Mouse (Mus musculus): ENCODE results near the gene Hoxd8. TPM values are rescaled to one million over a fixed set of nuclear protein-coding genes. Genes with fewer than 3 reads are reported as not detected.

Hoxd8 gene
- polyA plus RNA-seq (2016; fragmentation: Nextera tagmentation; extraction: Ambion mirVana): 0.08 TPM in 1 of 2 replicates, not detected in the other

GRCm38 (mm10) chr2:74704393-74704998, at the start of gene Hoxd8:
Gene Hoxd8 (plus strand): TSS chr2:74704615.
- Histone ChIP-seq H3K4me1 (peaks cover 13% of the 10 kb centered on the region), H3K27me3 (peaks cover 95% of the 10 kb centered on the region), H3K36me3 (replicated peaks) (no peaks in the 10 kb centered on the region), H3K4me3 (replicated peaks) (peak within 1 kb of the TSS; percentile 38), H3K9me3 (no peaks in the 10 kb centered on the region), H3K27ac (no peak within 1 kb of the TSS), H3K4me2 (peak within 1 kb of the TSS; percentile 57), H3K9ac (peak within 1 kb of the TSS; percentile 33; the same call in 1 of the 2 replicates)
- ATAC-seq (ENCODE audit: low FRiP score): no peak
- WGBS: 1% methylated on average over 45 of the region's 52 CpGs

GRCm38 (mm10) chr2:74654743-74655419, 49.5 kb upstream of the Hoxd8 start:
- Histone ChIP-seq H3K36me3 (replicated peaks) (no peaks in the 10 kb centered on the region), H3K27me3 (peaks cover 87% of the 10 kb centered on the region), H3K9ac (no peak overlapping the region), H3K4me1 (peaks cover 14% of the 10 kb centered on the region), H3K4me2 (no peak overlapping the region), H3K27ac (no peak overlapping the region), H3K4me3 (replicated peaks) (peak overlapping the region; percentile 36; the same call in 1 of the 2 replicates), H3K9me3 (0 out of 2 replicates have a peak, but pooled peaks cover 4% of the 10 kb centered on the region)
- no peak for ATAC-seq (ENCODE audit: low FRiP score)
- 5% methylated on average over 20 of the region's 20 CpGs for WGBS

DNA sequence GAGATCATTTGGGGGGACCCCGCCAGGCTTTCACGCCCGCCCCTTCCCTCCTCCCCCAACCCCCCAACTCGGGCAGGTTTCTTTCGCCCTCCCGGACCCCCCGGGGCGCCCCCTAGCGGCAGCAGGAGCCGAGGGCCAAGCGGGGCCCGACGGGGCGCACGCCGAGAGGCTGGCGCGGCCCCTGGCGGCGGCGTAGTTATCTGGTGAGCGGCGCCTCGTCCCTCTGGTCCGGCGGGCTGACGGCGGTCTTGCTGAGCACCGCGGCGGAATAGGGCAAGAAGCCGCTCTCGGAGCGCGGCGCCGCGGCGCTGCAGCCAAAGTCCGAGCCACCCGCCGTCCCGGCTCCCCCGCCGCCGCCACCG, 49.0 kb upstream of the Hoxd8 start:
- H3K36me3 ChIP-seq (replicated peaks): no peaks in the 10 kb centered on the region
- peaks cover 14% of the 10 kb centered on the region for H3K4me1 ChIP-seq
- WGBS: under 1% methylated on average over 43 of the region's 47 CpGs
- H3K27ac ChIP-seq: no peak overlapping the region
- ATAC-seq (ENCODE audit: low FRiP score): no peak; the same call in 1 of the 2 replicates
- H3K4me2 ChIP-seq: peak overlapping the region; percentile 52
- peaks cover 87% of the 10 kb centered on the region for H3K27me3 ChIP-seq
- H3K9ac ChIP-seq: no peak overlapping the region
- peak overlapping the region; percentile 36 for H3K4me3 ChIP-seq (replicated peaks)
- 0 out of 2 replicates have a peak, but pooled peaks cover 4% of the 10 kb centered on the region for H3K9me3 ChIP-seq

DNA sequence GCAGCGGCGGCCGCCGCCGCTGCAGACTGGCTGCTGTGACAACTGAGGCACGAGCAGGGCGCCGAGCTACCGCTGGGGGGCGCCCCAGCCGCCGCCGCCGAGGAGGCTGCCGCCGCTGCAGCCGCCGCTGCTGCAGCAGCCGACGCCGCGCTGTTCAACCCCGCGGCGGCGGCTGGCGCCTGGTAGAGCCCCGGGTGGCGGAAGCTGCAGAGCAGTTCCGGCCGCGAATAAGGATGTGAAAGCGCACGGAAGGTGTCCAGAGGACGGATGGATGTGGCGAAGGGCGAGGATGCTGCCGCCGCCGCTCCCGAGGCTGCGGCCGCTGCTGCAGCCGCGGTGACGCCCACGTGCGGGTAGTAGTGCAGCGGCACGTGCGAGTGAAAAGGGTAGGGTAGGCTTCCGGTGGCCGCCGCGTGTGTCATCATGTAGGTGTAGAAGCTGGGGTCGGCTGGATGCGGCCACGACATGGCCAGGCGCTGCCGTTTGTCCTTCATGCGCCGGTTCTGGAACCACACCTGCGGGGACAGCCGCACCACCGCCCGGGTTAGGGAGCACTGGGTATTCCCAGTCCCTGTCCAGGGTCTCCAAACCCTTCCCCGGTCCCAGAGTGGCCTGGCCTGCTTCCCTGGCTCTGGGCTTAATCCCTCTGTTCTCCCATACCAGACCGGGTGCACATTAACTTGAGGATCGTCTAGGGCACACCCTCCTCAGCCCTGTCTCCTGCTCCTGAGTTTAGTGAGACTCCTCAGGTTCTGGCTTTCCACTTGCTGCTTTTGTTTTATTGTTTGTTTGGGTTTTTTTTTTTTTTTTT, 48.4 kb upstream of the Hoxd8 start:
- Histone ChIP-seq H3K27ac (no peak overlapping the region), H3K9me3 (0 out of 2 replicates have a peak, but pooled peaks cover 4% of the 10 kb centered on the region), H3K27me3 (peaks cover 87% of the 10 kb centered on the region), H3K4me2 (peak overlapping the region; percentile 52), H3K9ac (0 out of 2 replicates have a peak overlapping the region, but pooled peaks have one; percentile 17), H3K36me3 (replicated peaks) (no peaks in the 10 kb centered on the region), H3K4me1 (peaks cover 14% of the 10 kb centered on the region), H3K4me3 (replicated peaks) (peak overlapping the region; percentile 36)
- peak; percentile 51; the same call in 1 of the 2 replicates for ATAC-seq (ENCODE audit: low FRiP score)
- under 1% methylated on average over 68 of the region's 69 CpGs for WGBS

DNA sequence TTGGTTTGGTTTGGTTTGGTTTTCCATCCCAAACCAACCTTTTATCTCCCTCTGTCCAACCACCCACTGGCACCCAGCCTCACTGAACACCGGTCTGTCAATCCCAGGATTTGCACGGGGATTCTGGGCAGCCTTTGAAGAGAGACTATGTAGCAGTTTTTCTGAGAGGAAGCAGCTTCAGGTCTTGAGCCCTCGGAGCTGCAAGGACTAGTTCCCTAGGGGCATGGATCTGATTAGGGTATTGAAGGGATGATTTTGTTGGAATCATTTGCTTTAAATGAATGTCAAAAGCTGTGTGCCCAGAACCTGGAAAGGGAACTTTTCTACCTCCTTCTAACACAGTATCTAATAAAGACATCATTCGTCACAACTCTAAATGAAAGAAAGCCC, 47.8 kb upstream of the Hoxd8 start:
- H3K4me1 ChIP-seq: peaks cover 15% of the 10 kb centered on the region
- ATAC-seq (ENCODE audit: low FRiP score): no peak
- no peak overlapping the region for H3K9ac ChIP-seq
- 0 out of 2 replicates have a peak, but pooled peaks cover 4% of the 10 kb centered on the region for H3K9me3 ChIP-seq
- H3K27me3 ChIP-seq: peaks cover 89% of the 10 kb centered on the region
- no peak overlapping the region for H3K4me3 ChIP-seq (replicated peaks)
- H3K36me3 ChIP-seq (replicated peaks): no peaks in the 10 kb centered on the region
- H3K27ac ChIP-seq: no peak overlapping the region
- H3K4me2 ChIP-seq: no peak overlapping the region
- WGBS: 2% methylated on average over 4 of the region's 4 CpGs

DNA sequence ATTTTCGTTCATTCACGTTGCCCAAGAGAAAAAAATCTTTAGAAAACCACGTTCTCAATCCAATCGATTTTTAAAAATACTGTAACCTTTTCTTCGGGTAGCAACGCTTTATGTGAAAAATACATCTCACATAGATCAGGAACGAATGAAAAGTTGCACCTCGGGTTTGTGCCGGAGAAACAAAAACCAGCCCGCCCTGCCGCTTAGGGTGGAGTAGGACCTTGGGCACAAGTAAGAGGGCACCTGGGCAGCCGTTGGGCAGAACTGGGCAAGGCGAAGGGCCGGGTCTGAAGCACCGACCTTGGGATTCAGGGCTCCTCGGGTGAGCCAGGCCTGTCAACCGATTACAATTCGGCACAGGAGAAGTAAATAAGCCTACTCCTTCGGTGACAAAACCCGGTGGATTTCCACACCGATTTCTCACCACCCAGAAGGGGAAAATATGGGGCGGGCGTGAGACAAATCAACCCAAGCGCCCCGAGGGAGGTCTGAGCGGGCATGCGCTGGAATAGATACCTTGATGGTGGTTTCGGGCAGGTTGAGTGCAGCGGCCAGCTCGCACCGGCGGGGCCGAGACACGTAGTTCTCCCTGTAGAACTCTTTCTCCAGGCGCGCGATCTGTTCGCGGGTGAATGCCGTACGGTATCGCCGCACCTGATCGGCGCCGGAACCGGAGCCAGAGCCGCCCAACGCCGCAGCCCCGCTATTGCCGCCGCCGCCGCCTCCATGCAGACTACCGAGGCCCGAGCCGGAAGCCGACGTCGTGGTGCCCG, 47.0 kb upstream of the Hoxd8 start:
- WGBS: 3% methylated on average over 60 of the region's 62 CpGs
- Histone ChIP-seq H3K9ac (no peak overlapping the region), H3K27ac (no peak overlapping the region)

DNA sequence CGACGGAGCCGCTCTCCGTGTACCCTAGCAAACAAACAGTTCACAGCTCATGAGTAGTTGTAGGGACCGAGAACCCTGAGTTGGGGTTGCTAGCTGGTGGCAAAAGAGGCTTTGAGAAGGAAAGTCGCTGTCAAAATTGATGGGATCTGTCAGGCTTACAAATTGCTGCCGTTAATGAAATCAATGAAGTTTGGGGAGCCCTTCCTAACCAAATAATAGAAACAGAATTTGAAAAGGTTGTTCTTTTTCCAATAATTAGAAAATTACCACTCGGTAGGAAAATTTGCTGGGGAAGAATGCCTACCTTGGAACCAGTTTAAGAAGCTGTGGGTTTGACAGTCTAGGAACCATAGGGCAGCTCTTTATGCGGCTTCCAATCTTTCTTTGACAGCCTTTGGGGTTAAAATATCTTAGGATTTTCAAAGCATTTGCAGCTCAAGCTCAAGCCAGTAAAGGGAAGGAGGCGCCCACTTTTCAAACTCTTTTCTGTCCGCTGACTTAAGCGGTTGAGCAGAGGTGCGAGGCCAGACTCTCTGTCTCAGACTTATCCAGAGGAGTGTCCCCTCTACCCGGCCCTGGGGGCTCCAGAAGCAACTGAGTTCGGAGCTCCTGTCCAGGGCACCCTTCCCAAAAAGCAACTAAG, 46.3 kb upstream of the Hoxd8 start:
- H3K9ac ChIP-seq: no peak overlapping the region

More for the DNA sequence above, 47.0 kb upstream of the Hoxd8 start:
- peaks cover 17% of the 10 kb centered on the region for H3K4me1 ChIP-seq
- H3K36me3 ChIP-seq (replicated peaks): no peaks in the 10 kb centered on the region
- peaks cover 89% of the 10 kb centered on the region for H3K27me3 ChIP-seq
- H3K4me2 ChIP-seq: no peak overlapping the region
- no peak for ATAC-seq (ENCODE audit: low FRiP score)
- H3K4me3 ChIP-seq (replicated peaks): peak overlapping the region; percentile 15; the same call in 1 of the 2 replicates
- H3K9me3 ChIP-seq: 0 out of 2 replicates have a peak, but pooled peaks cover 4% of the 10 kb centered on the region

GRCm38 (mm10) chr2:74658667-74659371, 45.6 kb upstream of the Hoxd8 start:
- WGBS: under 1% methylated on average over 47 of the region's 47 CpGs
- ATAC-seq (ENCODE audit: low FRiP score): no peak
- Histone ChIP-seq H3K9ac (no peak overlapping the region), H3K4me3 (replicated peaks) (no peak overlapping the region), H3K4me1 (peaks cover 17% of the 10 kb centered on the region), H3K27ac (no peak overlapping the region), H3K9me3 (0 out of 2 replicates have a peak, but pooled peaks cover 4% of the 10 kb centered on the region), H3K36me3 (replicated peaks) (no peaks in the 10 kb centered on the region), H3K27me3 (peaks cover 98% of the 10 kb centered on the region), H3K4me2 (no peak overlapping the region)

More for the DNA sequence above, 46.3 kb upstream of the Hoxd8 start:
- Histone ChIP-seq H3K4me1 (peaks cover 17% of the 10 kb centered on the region), H3K4me2 (no peak overlapping the region), H3K36me3 (replicated peaks) (no peaks in the 10 kb centered on the region), H3K27me3 (peaks cover 94% of the 10 kb centered on the region), H3K4me3 (replicated peaks) (peak overlapping the region; percentile 15; the same call in 1 of the 2 replicates), H3K27ac (no peak overlapping the region), H3K9me3 (0 out of 2 replicates have a peak, but pooled peaks cover 4% of the 10 kb centered on the region)
- under 1% methylated on average over 15 of the region's 15 CpGs for WGBS
- ATAC-seq (ENCODE audit: low FRiP score): no peak

DNA sequence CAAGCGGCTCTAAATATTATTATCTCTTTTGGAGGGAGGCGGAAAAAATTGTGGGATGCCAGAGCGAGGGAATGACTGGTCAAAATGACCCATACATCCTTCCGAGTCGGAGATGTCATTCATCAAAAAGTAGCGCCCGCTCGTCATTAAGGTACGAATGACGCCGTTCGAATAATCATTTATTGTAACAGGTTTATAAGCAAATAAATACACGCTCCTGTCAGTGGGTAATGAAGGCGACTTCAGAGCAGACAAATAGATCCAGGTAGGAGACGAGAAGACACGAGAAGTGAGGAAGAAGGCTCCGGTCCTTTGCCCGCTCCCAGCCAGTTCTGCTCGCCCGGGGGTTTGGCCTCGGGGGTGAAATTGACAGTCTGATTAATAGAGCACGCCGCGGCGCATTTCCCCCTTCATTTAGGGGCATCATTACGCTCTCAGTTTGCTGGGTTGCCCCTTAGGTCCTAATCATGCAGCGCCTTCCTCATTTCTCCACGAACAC, 44.9 kb upstream of the Hoxd8 start, which contains the start of gene Evx2:
TSS of gene Evx2 (minus strand) at position 51 of the 499 bp plus-strand sequence.
- Histone ChIP-seq H3K9me3 (0 out of 2 replicates have a peak, but pooled peaks cover 4% of the 10 kb centered on the region), H3K4me2 (no peak within 1 kb of the TSS), H3K9ac (no peak within 1 kb of the TSS), H3K4me1 (peaks cover 17% of the 10 kb centered on the region), H3K27me3 (peaks cover 98% of the 10 kb centered on the region), H3K4me3 (replicated peaks) (no peak within 1 kb of the TSS), H3K36me3 (replicated peaks) (no peaks in the 10 kb centered on the region), H3K27ac (no peak within 1 kb of the TSS)
- 2% methylated on average over 28 of the region's 28 CpGs for WGBS
- ATAC-seq (ENCODE audit: low FRiP score): no peak

DNA sequence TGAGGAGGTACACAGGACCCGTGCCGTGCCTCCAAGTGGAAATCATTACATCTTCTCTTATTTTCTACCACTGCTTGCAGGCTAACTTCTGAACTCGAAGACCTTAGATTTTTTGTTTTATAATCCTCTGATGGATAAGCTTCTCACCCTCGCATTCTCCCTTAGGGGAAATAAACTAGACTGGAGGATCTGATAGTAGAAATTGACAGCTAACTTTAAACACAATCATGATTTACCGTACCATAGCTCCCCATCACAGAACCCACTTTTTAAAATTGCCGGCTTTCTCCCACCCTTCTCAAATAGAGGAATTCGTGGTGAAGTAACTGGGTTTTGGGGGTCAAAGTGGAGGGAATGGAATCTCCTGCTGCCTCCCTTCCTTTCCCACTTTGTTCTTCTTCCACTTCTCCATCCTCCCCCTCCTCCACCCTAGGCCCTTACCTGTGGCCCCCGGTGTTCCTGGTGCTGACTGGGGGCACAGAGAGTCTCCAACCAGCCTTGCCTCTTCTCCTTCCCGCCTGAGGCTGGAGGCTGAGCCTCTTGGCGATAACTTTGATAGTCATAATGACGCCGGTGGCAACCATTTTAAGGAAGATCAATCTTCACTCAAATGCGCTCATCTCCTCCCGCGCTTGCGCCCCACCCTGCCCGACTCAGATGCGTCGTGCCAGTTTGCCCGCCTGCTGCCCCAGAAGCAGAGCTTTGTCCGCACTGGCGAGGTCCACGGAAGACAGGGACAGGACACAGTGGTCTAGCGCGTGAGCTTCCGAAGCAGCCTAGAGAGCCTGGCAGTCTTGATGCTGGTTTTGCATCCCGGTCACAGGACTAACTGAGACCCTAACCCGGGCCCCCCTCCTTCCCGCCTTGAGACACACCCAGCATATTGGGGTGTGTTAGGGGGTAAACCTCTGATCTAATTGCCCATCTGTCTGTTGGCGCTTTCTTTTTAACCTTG, 43.7 kb upstream of the Hoxd8 start:
- ATAC-seq (ENCODE audit: low FRiP score): 0 out of 2 replicates have a peak, but pooled peaks have one; percentile 20
- Histone ChIP-seq H3K36me3 (replicated peaks) (no peaks in the 10 kb centered on the region), H3K4me3 (replicated peaks) (no peak overlapping the region), H3K9ac (no peak overlapping the region), H3K27me3 (peaks cover 96% of the 10 kb centered on the region), H3K4me2 (no peak overlapping the region), H3K27ac (no peak overlapping the region), H3K9me3 (no peaks in the 10 kb centered on the region), H3K4me1 (peaks cover 13% of the 10 kb centered on the region)
- 3% methylated on average over 30 of the region's 30 CpGs for WGBS

Measured in forebrain, embryonic 12.5 days (tissue).